Mouse (Mus musculus): Measurements from ENCODE around the gene Ms4a6b.
"Not testable (repeated sequence)": the region's sequence is repeated elsewhere in the genome, so short reads cannot be mapped to it uniquely, and the experiment has no call there.

Ms4a6b gene

GRCm38 (mm10) chr19:11516246-11516645 lies at the start of gene Ms4a6b:
Gene Ms4a6b (plus strand): TSS chr19:11516512.
- no peak for DNase-seq

DNA sequence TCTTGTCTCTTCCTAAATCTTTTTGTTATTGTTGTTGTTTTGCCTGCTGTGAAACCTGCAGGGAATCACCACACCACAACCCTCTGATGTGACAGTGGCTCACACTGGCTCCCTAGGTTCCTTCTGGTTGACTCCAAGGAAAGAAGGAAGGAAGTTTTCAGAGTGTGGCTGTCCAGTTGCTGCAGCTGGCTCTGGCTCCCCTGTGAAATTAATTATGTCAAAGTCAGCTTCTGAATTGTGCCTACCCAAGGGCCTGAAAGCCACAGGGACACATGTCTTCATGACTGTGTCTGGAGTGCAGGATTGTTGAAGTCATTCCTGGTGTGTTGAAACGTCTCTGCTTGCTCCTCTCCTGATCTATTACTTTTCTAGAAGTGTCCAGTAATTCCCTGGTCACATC lies 48.0 kb upstream of the Ms4a6b start:
- not testable (repeated sequence) for DNase-seq

DNA sequence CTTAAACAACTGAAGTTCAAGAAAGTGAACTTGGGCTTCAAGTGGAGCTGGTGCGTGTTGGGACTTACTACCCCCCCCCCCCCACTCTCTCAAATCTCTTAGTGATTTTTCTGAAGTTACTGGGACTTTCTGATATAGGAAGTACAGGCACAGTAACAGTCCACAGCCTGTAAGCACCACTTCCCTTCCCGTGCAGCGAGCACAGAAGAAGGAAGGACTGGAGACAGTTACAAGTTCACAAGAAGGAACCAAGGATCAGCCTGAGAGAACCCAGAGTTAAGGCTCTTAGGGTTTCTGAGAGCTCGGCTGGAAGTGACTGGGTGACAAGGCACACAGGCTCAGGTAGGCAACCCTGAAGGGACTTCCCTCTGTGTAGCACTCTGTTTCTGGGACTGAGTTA lies 47.1 kb upstream of the Ms4a6b start, which contains the start of gene Ms4a6c:
Gene Ms4a6c (plus strand): TSS at position 152 of the 400 bp plus-strand sequence.
- DNase-seq = not testable (repeated sequence)

DNA sequence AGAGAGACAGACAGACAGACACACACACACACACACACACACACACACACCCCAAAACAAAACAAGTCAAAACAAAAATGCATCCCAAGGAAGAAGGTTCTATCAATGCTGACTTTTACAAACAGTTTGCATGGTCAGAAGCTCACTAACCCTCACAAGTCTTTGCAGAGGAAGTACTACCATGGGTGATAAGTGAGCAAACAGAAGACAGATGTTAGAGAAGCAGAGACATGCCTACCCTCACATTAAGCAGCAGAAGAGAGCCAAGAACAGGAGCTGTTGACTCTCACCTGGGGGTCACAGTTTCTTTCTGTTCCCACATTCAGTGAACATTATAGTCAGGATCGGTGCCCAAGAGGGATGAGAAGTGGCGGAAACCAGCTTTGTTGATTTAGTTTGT lies 36.6 kb upstream of the Ms4a6b start:
- no peak for DNase-seq

- DNase-seq = no peak
Observed at GRCm38 (mm10) chr19:11482684-11483083, 33.6 kb upstream of the Ms4a6b start.

DNA sequence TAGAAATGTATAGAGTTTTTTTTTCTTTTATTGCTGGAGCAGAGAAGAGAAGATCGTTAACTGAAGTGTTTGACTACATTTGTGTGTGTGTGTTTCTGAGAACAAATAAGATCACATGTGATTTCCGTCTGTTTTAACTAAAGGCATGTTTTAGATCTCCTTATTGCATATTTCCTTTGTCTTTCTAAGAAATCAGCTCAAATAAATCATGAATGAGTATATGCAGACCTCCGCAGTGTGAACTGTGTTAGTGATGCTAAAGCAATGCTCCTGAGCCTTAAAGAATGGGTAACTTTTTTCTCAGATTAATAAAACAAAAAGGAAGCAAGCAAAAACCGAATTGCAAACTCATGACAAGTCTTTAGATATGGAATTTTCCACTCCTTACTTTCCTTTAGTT lies 32.4 kb upstream of the Ms4a6b start:
- DNase-seq = no peak

- no peak for DNase-seq
Observed at GRCm38 (mm10) chr19:11484388-11484787, 31.9 kb upstream of the Ms4a6b start.

GRCm38 (mm10) chr19:11485266-11485665 lies 31.0 kb upstream of the Ms4a6b start:
- DNase-seq = no peak

DNA sequence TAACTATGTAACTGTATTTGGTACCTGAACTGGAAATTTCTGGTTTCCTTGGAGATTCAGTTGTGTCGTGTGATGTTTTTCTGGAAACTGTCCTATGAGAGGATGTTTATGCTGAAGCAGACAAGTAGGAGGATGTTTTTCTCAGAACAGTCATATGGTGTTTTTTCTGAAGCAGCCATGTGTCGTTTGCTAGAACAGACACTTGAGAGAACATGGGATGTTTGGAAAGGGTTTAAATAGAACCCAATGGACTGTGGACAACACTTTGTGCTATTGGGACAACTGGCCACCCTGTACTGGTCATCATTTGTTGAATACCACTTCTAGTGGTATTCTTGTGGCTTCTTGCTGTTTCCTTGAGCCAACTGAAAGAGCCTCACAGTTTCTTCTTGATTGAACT lies 30.6 kb upstream of the Ms4a6b start, which contains the start of gene Gm8369:
Gene Gm8369 (plus strand): TSS at position 193 of the 400 bp plus-strand sequence.
- peak; percentile 10 for DNase-seq

GRCm38 (mm10) chr19:11486599-11486998 lies 29.7 kb upstream of the Ms4a6b start:
- no peak for DNase-seq

DNA sequence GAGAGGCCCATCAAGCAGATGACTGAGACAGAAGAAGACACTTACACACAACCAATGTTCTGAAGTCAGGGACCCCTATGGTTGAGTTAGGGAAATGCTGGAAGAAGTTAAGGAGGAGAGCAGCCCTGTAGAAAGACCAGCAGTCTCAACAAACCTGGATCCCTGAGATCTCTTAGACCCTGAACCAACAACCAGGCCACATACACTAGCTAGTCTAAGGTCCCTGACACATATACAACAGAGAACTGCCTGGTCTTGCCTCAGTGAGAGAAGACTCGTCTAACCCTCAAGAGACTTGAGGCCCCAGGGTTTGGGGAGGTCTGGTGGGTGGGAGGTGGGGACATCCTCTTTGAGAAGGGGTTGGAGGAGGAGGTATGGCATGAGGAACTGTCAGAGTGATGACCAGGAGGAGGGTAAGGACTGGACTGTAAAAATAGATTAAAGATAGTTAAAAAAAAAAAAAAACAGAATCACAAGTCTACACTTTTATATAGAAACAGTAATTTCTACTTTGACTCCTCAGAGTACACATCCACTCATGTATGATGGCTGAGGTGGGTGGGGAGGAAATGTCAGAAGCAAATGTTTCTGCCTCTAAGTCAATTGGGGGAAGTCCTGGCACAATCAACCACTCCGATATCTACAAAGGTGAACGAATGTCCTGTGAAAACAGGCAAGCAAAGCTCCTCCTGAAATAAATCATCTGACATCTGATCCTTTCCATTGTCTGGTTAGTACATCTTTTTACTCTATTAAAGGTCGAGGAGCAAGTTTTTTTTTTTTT lies 24.7 kb upstream of the Ms4a6b start:
- no peak for DNase-seq

GRCm38 (mm10) chr19:11492671-11493070 lies 23.6 kb upstream of the Ms4a6b start:
- no peak for DNase-seq

DNA sequence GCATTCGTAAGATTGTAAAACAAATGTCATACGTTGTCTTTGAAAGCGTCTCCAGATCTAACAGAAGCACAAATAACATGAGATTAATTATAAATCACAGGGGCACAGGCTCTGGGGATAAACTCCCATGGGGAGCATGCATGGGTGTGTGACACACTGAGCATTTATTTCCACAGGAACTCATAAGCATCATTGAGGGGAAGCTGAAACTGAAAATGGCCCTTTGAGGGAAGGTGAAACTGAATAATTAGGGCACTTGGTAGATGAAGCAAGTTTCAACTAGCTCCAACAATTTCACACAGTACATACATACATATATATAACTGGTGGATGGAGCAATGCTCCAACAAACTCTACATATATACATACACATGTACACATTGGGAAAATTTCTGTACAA lies 21.8 kb upstream of the Ms4a6b start:
- no peak for DNase-seq

DNA sequence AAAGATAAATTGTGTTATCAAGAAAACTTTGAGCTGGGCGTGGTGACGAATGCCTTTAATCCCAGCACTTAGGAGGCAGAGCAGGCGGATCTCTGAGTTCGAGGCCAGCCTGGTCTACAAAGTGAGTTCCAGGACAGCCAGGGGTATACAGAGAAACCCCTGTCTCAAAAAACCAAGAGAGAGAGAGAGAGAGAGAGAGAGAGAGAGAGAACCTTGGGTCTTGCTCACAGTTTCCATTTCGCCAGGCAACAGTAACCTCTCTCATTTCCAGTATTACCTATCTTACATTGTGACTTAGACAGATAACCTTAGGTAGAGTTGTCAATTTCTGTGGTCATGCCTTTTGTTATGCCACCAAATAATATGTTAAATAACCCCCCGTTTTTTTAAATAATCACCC lies 20.0 kb upstream of the Ms4a6b start:
- DNase-seq = no peak

DNA sequence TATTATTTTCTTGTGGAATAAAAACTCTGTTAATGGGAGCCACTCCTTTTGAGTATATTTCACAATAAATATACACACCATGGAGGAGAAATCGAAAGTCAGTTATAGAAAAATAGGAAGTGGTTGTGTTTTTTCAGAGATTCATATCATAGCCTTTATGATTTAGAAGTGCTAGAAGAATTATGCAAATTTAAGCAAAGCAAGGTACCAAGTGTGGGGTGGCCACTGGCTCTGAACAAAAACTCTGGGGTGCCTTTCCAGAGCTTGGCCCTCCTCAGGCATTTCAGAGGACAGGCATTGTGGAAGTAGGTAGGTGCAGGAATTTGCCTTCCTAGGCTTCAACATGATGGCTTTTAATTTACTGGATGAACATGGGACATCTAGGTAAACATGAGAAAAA lies 19.0 kb upstream of the Ms4a6b start:
- DNase-seq = not testable (repeated sequence)

DNA sequence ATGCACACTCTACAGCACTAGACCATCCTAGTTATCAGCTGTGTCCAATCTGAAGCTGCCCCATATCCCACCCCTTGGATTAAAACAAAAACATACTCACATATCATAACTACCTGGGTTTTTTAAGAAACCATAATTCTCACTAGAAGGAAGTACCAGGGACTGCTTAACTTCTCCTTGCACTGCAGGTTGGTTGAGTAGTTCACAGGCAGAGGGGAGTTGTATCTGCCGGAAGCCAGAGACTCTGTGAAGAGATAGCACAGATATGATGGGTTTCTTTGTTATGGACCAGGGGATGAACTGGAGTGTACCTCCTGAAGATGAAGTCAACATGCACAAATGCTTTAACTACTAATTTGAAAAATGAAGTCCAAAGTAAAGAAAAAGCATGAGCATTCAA lies 15.5 kb upstream of the Ms4a6b start:
- no peak for DNase-seq

DNA sequence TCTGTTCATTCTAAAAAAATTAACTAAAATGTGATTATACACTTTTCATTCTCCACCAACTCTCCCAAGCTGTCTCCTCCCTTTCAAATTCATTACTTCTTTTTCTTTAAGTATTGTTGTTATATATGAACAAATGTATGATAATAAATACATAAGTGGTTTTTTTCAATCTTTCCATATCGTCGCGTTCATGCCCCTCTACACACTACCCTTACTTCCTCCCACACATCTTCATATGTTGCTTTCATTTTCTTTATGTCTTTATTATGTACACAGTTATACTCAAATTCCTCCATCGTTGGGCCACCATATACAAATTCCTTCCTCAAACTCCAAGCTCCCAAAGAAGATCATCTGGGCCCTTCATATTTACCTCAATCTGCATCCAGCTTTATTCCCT lies 15.0 kb upstream of the Ms4a6b start:
- no peak for DNase-seq

- no peak for DNase-seq
Observed at GRCm38 (mm10) chr19:11504857-11505256, 11.5 kb upstream of the Ms4a6b start.

DNA sequence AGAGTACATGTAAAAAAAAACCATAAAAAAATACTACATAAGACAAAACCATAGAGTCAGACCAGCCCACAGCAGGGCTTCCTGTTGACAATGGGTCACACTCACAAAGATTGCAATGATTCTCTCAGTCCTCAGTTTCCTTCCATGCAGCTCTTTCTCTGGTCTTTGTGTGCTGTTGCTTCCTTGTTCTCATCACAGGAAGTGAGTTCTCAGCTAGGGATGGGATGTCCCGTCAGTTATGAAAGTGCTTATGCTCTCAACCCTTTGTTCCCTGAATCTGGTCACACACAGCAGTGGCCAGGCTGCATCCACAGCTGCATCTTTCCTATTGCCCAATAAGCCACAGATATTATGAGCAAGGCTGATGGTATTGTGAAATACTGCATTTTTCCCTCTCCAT lies 2.9 kb upstream of the Ms4a6b start:
- no peak for DNase-seq

DNA sequence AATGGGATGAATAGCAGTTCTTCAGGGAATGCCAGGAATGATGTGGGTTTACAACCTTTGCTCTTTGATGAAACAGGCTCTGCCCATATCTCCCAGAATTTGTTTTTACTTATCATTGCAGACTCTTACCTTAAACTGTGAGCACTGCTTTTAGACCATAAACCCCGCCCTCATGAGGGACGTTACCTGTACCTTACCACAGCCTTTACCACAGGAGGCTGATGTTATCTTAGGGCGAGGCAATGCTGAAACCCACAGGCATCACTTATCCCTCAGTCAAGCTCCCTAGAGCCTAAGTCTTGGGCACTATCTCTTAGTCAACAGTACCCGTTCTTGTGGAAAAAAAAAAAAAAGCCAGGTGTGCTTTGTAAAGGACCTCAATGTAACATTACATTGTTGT lies 533 bp downstream of the Ms4a6b start:
- DNase-seq = no peak

DNA sequence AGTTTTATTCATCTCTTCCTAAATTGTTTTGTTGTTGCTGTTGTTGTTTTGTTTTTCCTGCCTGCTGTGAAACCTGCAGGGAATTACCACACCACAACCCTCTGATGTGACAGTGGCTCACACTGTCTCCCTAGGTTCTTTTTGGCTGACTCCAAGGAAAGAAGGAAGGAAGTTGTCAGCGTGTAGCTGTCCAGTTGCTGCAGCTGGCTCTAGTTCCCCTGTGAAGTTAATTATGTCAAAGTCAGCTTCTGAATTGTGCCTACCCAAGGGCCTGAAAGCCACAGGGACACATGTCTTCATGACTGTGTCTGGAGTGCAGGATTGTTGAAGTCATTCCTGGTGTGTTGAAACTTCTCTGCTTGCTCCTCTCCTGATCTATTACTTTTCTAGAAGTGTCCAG lies 1.1 kb downstream of the Ms4a6b start:
- not testable (repeated sequence) for DNase-seq

DNA sequence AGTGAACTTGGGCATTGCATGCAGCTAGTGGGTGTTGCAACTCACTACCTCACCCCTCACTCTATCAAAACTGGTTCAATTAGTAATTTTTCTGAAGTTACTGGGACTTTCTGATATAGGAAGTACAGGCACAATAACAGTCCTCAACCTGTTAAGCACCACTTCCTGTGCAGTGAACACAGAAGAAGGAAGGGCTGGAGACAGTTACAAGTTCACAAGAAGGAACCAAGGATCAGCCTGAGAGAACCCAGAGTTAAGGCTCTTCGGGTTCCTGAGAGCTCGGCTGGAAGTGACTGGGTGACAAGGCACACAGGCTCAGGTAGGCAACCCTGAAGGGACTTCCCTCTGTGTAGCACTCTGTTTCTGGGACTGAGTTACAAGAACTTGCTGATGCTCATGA lies 2.0 kb downstream of the Ms4a6b start:
- DNase-seq = not testable (repeated sequence)

DNA sequence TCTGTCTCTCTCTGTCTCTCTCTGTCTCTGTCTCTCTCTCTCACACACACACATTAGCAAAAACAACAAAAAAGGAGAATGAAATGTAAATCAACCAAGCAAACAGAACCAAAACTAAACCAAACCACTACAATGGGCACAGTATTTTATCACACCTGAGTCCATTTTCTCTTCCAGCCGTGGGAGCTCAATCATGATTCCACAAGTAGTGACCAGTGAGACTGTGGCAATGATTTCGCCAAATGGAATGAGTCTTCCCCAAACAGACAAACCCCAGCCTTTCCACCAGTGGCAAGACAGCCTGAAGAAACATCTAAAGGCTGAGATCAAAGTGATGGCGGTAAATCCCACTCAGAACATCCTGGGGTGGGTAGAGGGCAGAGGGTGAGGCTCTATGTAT lies 3.8 kb downstream of the Ms4a6b start:
- no peak for DNase-seq

GRCm38 (mm10) chr19:11533421-11533820 lies 17.1 kb downstream of the Ms4a6b start:
- no peak for DNase-seq

GRCm38 (mm10) chr19:11533888-11534445 lies 17.7 kb downstream of the Ms4a6b start:
- DNase-seq = no peak

Measured in right cerebral cortex, postnatal 25 days (tissue).